Mouse (Mus musculus) heart, postnatal 4 days (tissue): ENCODE data around the gene Cacng2. TPM values are rescaled to one million over a fixed set of nuclear protein-coding genes. Genes with fewer than 3 reads are reported as not detected.

ENCODE experiments used
- DNase-seq: peaks from one replicate; pipeline ENCODE4 v3.0.0; 2021
- total RNA-seq, 2 experiments: library from RNA; stranded (reverse); gene quantifications; 2 replicates each; pipeline ENCODE4 v1.2.3; 2021

Cacng2 gene
- not detected for total RNA-seq

DNA sequence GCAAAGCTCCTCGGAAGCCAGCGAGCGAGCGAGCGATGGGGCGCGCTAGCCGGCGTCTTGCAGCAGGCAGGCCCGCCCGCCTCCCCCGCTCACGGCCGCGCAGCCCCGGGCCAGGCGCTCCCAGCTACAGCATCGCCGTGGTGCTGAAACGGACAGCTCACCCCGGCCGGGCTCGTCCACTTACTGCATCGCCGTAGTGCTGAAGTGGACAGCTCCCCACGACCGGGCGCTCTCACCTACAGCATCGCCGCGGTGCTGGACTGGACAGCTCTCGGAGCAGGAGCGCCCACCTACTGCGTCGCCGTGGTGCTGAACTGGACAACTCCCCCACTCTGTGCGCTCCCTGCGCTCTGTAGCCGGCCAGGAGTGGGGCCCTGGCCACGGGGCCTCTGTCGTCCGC lies at the start of gene Cacng2:
Gene Cacng2, minus strand, starts transcription at position 325 of the 400 bp plus-strand sequence.
- peak; percentile 100 for DNase-seq

DNA sequence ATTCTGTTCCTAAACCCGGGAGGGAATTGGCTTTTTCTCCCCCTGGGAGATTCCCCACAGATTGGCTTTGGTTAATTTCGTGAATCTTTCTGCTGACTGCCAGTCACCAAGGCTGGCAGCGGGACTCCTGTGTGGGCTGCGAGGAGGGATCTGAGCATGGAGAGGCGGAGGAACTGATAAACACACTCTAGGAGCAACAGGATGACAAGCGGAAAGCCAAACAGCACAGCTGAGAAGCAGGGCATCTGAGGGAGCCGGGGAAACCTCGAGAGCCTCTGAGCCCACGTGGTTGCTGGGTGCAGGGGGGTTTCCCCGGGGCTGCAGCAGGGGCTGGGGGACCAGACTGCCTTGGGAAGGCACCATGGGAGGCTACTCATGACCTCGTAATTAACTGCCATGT lies 49.7 kb upstream of the Cacng2 start:
- no peak for DNase-seq

DNA sequence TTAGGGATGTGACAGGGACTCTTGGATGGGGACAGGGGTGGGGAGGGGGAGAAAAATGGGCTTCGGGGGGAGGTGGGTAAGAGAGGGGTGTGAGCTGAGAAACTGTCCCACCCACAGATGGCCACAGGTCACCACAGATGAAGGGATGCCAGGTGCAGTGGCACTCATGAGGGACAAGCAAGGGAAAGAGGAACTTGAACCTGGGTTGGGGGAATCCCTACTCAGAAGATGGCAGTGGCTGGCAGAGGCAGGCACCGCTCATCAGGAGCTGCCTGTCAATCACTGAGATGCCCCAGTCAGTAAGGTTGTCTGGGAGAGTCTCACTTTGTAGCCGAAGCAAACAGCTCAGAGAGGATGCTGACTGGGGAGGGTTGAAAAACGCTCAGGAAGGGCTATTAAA lies 45.5 kb upstream of the Cacng2 start:
- DNase-seq: no peak

DNA sequence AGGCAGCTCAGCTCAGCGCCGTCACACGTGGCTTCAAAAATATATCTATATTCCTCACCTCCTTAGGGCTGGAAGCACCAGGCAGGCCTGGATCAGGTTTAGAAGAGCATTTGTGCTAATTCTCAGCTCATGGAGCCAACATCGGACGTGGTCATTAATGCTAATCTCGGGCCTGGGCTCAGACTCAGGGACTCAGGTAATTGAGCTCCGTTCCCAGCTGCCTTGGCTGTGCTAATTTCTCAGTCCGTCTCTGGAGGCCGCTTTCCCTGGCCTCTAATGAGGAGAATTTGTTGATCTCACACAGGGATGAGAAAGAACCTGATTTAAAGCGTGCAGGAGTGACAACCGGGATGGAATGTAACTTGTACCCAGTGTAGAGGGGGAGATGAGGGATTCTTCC lies 44.6 kb upstream of the Cacng2 start:
- no peak for DNase-seq

DNA sequence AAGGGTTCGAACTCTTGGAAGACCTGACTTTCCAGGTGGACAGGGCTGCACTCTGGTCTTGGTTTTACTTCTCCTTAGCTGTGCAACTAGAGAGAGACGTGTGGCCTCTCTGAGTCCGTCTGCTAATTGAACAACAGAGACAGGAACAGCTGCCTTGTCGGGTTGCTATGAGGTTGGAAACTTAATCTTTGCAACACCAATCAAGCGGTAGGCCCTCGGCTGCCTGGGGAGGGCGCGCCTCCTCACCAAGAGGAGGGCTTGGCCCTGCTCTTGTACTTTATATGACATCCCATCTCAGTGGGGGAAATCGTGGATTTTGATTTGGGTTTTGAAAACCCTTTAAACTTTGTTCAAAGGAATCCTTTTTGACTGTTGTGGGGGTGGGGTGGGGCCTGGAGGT lies 42.1 kb upstream of the Cacng2 start:
- no peak for DNase-seq

DNA sequence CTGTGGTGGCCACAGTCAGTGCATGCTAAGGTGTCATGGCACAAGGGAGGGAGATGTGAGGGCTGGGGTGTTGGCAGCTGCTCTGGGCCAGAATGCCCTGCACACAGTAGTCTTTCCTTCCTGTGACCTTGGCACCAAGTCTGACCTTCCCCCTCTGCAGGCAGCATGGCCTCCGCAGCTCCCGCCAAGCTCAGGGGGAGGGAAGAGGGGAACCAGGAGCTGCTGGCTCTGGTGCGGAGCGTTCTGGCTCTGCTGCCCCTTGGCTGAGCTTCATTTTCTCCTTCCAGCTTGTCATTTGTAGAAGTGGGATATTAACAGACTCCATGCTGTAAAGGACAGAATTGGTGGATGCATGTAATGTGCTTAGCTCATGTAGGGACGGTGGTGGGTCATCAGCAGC lies 38.5 kb upstream of the Cacng2 start:
- DNase-seq: no peak

DNA sequence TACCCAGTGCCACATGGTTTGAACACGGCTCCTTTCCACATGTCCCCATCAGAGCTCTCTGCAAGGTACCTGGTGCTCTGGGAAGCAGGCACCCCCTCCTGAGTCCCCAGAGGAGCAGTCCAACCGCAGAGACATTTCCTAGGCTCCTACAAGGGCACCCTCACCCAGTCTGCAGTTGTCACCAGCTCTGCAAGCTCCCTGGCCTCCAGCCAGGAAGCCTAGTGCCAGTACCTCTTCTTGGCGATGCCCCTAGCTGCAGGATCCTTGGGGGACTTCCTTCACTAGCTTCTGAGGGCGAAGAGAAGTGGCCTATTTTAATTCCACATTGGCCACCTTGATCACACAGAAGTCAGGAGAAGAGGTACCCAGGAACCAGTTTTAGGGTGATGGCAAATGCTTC lies 38.0 kb upstream of the Cacng2 start:
- DNase-seq: no peak

DNA sequence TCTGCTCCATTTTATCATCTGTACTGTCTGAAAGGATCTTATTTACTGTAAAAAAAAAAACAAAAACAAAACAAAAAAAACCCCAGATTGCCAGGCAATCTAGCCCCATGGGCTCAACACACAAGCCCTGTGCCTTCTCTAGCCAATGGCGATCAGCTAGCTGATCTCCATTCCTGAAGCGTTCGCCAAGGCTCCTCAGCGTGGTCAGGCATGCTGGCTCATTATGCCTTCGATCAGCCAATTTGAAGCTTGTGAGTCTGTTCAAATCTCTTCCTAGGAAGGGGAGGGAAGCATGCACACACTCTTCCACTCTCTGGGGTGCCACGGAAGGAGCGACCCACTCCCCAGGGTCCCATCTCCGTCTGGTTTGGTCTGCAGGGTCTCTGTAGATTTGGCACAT lies 37.5 kb upstream of the Cacng2 start:
- DNase-seq: no peak

DNA sequence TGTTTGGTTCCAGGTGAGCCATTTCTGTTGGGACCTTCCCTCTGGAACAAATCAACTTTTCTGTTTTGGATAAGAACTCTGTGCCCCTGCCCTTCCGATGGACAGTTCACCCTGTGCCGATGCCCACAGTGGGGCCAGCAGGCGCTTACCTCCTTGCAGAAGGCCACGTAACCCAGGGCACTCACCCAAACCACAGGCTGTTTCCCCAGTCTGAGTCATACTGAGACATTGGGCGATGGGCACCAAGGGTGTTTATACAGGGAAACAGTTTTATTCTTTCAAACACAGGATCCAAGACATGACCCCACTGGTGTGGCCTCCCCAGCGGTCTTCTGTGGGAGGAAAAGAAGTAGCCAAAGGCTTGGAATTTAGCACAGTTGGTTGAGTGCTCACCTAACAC lies 35.6 kb upstream of the Cacng2 start:
- DNase-seq: no peak

DNA sequence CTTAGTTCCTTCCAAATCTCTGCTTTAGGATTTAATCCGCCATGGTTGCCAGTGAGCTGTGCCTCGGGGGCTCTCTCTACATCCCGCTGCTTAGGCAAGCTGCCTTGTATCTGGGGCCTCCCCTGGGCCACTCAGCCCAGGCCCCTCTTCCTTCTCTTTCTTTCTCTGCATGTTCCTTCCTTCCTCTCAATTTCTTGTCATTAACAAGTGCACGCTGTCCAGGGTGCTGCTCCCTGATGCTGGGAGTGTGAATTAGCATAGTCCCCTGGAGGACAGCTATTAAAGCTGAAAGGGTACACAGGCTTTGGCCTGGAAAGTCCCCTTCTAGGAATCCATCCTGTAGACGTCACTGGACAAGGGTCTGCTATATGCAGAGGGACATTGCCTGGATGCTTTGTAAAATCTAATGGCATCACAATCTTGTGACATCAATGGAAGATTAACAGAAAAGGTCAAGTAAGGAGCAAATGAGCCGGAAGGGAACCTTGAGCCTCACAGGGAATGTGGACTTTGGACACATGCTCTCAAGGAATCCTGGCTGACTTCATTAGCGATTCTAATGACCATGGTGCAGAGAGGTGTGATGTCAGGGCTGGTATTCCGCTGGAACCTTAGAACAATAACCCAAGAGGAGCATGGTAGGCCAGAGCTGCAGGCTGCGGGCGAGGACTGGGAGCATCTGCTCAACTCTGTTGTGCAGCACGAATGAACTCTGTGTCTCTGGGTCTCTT lies 33.4 kb upstream of the Cacng2 start:
- DNase-seq: no peak

DNA sequence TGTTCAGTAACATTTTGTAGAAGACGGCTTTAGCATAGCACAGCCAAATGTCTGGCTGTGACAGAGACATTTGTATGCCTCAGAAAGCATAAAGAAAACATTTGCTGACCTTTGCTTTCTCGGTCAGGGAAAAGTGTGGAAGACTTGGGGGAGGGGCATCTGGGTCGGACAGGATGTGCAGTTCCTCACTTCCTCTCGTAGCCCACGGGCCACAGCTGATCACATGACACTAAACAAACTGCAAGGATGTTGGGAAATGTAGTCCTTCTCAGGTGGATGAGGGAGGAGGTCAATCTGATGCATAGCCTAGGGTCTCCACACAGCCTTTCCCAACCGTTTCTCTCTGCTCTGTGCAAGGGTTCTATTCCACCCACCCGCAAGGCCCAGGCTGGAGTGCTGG lies 28.7 kb upstream of the Cacng2 start:
- DNase-seq: no peak

DNA sequence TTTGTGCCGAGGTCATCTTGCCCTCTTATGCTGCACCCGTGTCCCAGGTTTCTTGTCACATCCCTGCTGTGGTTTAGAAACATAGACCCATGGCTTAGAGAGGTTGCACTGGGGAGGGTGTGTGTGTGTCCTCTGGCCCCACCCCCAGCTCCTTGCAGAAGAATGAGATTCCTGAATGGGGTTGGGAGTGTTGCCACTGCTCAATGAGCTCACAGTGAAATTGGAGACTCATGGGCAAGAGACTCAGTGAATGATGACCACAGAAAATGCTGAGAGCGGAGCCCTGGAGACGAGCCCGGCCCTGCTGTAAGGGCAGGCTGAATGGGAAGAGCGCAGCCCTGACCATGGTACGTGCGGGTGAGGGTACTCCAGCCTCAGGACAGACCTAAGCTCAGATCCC lies 20.4 kb upstream of the Cacng2 start:
- DNase-seq: no peak

DNA sequence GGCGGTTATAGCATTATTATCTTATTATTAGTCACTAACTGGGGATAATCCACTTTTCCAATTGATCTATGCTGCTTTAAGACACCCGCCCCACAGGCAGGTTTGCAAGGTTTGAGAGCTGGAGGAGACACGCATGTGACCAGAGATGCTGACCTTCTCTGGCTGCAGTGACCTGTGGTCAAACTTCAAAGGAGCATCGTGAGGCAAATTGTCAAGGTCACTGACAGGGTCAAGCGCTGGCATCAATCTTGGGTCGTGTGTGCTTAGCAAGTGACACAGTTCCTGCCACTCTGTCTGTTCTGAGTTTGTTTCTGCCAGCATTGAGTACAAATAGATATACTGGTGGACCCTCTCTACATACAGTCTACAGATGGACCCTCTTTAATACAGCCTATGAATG lies 14.8 kb upstream of the Cacng2 start:
- no peak for DNase-seq

DNA sequence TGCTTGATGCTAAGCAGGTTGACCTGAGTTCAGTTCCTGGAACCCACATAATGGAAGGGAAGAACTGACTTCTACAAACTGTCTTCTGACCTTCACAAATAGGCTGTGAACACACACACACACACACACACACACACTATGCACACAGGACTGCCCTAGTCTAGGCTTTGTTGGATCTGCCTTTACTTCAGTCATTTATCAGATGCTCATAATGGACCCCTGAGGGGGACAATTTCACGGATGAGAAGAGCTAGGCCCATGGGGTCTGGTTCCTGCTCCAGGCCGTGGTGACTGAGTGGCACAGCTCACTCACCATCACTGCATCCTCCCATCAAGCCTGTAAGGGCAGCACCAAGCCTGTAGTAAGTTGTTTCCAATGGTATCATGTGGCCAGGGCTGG lies 13.6 kb upstream of the Cacng2 start:
- no peak for DNase-seq

DNA sequence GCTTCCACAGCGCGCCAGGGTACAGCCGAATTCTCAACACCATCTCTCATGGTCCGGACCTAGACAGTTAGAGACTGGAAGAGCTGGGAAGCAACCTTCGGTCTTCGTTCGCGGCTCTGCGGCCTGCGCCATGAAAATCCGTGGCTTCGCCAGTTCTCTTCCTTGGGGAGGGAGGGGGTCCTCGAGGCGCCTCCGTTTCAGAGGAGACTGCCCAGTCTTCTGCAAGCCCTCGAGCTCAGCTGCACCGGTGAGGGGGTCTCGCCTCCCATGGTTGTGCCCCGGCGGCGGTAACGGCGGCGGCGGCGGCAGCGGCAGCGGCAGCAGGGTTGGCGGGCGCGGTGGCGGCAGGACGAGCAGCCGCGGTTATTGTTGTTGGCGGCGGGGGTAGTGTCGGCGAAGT lies 580 bp downstream of the Cacng2 start:
- DNase-seq: no peak

DNA sequence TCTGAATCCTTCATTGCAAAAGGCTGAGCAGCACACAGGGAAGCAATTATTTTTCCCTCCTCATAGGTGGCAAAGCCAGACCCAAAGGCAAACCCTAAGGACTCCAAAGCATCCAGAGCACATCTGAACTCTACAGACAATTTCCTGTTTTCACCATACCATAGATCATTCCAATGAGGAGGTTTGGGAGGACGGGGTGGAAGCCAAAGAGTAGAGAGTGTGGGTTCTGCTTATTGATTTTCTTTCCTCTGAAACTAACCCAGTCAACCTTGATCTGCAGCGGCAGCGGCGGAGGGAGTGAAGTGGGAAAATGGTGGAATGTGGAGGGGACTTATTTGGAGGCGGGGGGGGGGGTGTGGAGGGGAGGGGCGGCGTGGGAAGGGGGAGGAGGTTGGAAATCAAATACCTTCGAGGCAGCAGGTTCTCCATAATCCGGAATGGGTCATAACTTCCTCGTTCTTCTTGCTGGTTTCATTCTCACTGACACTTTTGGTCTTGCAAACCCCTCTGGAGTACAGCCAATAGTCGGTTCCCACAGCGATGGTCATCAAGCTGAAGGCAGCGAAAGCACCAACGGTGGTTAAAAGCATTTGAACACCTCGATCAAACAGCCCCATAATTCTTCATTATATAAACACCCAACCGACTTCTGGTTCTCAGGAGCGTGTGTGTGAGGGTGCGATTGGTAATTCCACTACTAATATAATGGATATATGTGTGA lies 1.4 kb downstream of the Cacng2 start:
- DNase-seq: no peak

DNA sequence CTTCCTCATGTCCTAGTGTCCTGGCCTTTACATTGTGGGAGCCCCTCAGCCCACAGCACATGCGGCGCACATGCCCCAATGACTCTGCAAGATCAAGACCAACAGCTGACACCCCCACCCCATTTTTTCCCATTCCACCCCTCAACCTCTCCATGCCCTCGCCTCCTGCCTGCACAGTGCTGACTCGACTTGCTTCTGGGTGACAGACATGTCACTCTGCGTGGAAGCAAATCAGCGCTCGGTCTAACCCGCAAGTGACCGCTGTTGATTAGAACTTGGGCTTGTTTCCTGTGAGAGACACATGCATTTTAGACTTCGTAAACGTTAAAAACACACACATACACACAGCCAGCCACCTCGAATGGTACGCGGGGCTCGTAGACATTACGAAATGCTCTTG lies 2.1 kb downstream of the Cacng2 start:
- no peak for DNase-seq

DNA sequence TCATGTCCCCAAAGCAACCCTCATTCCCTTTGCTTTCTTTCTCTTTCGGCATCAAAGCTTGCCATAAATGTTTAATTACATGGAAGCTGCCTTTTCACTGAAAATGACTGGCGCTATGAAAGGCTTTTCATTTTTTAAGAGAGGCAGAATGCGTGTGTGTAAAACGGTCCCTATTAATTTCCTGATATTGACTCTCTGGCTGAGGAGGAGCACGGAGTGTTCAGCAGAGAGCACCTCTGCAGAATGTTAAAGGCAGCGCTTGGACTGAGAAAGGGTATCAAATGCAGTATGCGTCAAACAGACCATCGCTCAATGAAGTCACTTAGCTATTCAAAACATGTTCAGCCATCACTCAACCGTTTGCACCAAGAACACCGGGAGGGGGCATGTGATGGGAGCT lies 2.9 kb downstream of the Cacng2 start:
- no peak for DNase-seq

DNA sequence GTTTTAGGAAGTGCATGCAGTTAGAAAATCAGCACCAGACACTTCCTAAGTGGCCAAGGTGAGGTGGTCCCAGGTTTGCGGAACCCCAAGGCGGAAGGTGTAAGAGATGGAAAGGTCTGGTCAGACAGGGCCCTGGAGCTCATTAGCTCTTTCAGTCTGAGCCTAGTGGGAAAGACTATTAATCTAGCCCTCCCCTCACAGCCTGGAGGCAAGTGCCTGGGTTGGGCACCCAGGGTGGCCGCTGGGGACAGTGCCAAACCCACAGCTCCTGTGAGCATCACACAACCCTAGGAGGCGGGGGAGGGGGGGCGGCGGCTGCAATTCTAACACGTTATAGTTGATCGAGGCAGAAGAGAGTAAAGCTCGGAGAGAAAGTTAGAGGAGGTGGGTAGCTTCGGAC lies 3.6 kb downstream of the Cacng2 start:
- DNase-seq: no peak

DNA sequence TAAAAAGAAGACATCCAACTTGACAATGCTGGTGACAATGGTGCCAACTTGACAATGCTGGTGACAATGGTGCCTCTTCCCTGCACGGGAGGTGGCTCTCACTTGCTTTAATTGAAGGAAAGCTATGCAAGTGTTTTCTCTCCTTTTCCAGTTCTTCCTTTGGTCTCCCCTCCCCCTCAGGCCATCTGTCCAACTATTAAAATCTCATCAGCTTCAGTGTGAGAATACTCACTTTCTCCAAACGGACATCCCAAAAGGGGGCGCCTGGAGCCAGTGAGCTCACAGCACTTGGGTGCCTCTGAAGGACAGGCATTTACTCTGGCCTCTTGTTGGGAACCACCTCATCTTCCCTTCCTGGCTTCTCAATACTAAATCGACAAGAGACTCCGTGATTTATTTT lies 20.3 kb downstream of the Cacng2 start:
- DNase-seq: no peak

DNA sequence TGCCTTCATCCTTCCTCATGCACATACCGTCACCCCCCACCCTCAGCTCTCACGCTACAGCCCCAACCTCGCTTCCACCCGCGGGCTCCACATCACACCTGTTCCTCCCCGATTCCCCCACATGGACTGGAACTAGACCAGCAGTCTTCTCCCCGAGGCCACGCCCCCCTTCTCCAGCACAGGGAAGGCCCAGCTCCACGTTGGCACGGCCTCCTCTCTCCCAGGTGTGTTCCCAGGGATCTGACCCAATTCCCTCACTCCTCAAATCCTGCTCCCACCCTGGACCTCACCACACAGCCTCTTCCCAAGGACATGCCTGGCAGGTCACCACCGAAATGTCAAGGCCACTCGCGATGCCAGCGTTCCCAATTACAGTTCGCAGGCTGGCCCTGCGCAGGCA lies 23.8 kb downstream of the Cacng2 start:
- no peak for DNase-seq

DNA sequence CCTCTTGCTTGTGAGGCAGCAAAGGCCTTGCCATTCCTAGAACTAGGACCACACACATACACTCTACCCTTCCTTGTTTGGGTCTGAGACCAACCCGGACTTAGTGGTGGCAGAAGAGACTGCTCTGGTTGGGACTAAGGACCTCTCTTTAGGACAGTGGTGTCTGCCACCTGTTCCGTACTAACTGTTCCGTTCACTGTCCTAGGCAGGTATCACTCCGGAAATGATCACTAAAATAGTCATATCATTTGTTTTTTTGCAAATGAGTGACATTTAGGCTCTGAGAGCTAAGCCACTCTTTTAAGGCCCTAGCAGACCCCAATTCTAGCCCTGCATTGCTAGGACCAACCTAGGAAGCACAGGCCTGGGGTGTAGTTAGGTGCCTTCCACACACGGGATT lies 26.2 kb downstream of the Cacng2 start:
- no peak for DNase-seq

DNA sequence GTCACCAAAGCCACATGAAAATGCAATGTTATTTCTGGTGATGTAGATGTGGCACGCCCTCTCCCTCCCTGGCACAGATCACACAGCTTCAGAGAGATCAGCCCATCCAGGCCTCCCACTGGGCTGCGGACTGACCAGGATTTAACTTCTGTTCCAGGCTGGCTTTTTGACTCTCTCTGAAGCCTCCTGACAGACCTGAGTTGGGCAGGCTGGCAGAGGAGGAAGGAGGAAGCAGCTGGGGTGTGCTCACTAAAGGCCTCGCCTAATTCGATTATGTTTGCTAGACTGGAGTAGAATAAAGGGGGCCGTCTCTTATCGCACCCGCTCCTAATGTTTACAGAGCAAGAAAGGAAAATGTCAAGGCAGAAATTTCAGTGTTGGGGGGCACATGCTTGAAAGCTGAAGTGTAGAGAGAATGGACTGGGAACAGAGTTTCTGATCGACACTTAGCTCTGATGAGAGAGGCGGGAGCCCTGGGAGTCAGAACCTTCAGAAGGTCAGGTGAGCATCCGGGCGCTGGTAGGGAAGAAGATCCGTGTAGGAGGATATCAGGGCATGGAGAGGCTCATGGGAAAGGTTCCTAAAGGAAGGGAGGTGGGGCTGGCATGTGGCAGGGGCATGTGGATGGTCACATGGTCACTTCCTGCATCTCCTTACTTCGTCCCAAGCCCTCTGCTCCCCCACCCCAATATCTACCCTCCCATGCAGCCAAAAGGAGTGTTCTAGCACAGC lies 36.8 kb downstream of the Cacng2 start:
- no peak for DNase-seq

DNA sequence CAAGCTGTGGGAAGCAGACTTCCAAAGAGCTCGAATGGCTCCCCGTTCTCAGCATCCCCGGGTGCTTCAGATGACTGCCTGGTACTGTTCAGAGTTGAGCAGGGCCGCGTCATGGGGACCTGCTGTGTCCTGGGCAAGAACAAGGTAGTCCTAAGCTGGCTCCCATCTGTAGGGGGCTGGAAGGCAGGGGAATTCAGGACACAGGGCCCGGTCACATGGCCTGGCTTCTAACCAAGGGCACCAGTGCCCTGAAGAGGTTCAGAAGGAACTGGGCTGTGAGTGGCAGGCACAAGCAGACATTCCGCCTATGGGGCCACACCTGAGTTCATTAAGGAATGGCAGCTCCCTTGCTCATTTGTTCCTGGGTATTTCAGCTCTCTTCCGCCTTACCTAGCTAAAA lies 37.7 kb downstream of the Cacng2 start:
- DNase-seq: no peak
